Mouse (Mus musculus): Measurements from ENCODE around the gene Gzmg. TPM values are rescaled to one million over a fixed set of nuclear protein-coding genes. Genes with fewer than 3 reads are reported as not detected.
"Not testable (repeated sequence)": the region's sequence is repeated elsewhere in the genome, so short reads cannot be mapped to it uniquely, and the experiment has no call there.

The Gzmg gene
- polyA plus RNA-seq, 1 experiment from 2014 or later, result not detected

- no peak overlapping the region for H3K9ac ChIP-seq (ENCODE audit: low read depth, low read length)
- H3K4me1 ChIP-seq (ENCODE audit: control insufficient read depth, low read depth, low read length), result no peaks in the 10 kb centered on the region
- no peak for ATAC-seq (ENCODE audit: low read depth)
- no peak overlapping the region for H3K4me3 ChIP-seq (ENCODE audit: low read depth, low read length)
- H3K27ac ChIP-seq (ENCODE audit: low read length), result no peak overlapping the region
- no peaks in the 10 kb centered on the region for H3K36me3 ChIP-seq (ENCODE audit: control insufficient read depth, insufficient read depth)
- WGBS (ENCODE audit: insufficient replicate concordance), result 65% methylated on average over 5 of the region's 5 CpGs
- no peaks in the 10 kb centered on the region for H3K9me3 ChIP-seq (replicated peaks; ENCODE audit: control insufficient read depth, low read length)
- no peaks in the 10 kb centered on the region for H3K27me3 ChIP-seq (ENCODE audit: control insufficient read depth, insufficient read depth, low read depth, low read length)
- H3K4me2 ChIP-seq (ENCODE audit: low read depth, low read length), result no peak overlapping the region
These were observed 13.4 kb upstream of the Gzmg start for GRCm38 (mm10) chr14:56172744-56173143.

- H3K36me3 ChIP-seq (ENCODE audit: control insufficient read depth, insufficient read depth), result no peaks in the 10 kb centered on the region
- H3K27ac ChIP-seq (ENCODE audit: low read length), result no peak overlapping the region
- no peak overlapping the region for H3K9ac ChIP-seq (ENCODE audit: low read depth, low read length)
- H3K4me3 ChIP-seq (ENCODE audit: low read depth, low read length), result no peak overlapping the region
- no peak for ATAC-seq (ENCODE audit: low read depth)
- no peaks in the 10 kb centered on the region for H3K9me3 ChIP-seq (replicated peaks; ENCODE audit: control insufficient read depth, low read length)
- no peaks in the 10 kb centered on the region for H3K4me1 ChIP-seq (ENCODE audit: control insufficient read depth, low read depth, low read length)
- no peaks in the 10 kb centered on the region for H3K27me3 ChIP-seq (ENCODE audit: control insufficient read depth, insufficient read depth, low read depth, low read length)
- H3K4me2 ChIP-seq (ENCODE audit: low read depth, low read length), result no peak overlapping the region
- WGBS (ENCODE audit: insufficient replicate concordance), result 41% methylated on average over 6 of the region's 6 CpGs
These were observed 8.6 kb upstream of the Gzmg start for GRCm38 (mm10) chr14:56168009-56168408.

- H3K4me1 ChIP-seq (ENCODE audit: control insufficient read depth, low read depth, low read length), result no peaks in the 10 kb centered on the region
- H3K36me3 ChIP-seq (ENCODE audit: control insufficient read depth, insufficient read depth), result no peaks in the 10 kb centered on the region
- H3K9ac ChIP-seq (ENCODE audit: low read depth, low read length), result no peak overlapping the region
- H3K4me2 ChIP-seq (ENCODE audit: low read depth, low read length), result no peak overlapping the region
- 63% methylated on average over 2 of the region's 2 CpGs for WGBS (ENCODE audit: insufficient replicate concordance)
- H3K4me3 ChIP-seq (ENCODE audit: low read depth, low read length), result no peak overlapping the region
- no peaks in the 10 kb centered on the region for H3K9me3 ChIP-seq (replicated peaks; ENCODE audit: control insufficient read depth, low read length)
- H3K27ac ChIP-seq (ENCODE audit: low read length), result no peak overlapping the region
- no peaks in the 10 kb centered on the region for H3K27me3 ChIP-seq (ENCODE audit: control insufficient read depth, insufficient read depth, low read depth, low read length)
- no peak for ATAC-seq (ENCODE audit: low read depth)
These were observed 2.7 kb upstream of the Gzmg start for GRCm38 (mm10) chr14:56162109-56162508.

GRCm38 (mm10) chr14:56155340-56155739, 4.0 kb downstream of the Gzmg start:
- ATAC-seq (ENCODE audit: low read depth), result no peak
- no peaks in the 10 kb centered on the region for H3K9me3 ChIP-seq (replicated peaks; ENCODE audit: control insufficient read depth, low read length)
- H3K4me3 ChIP-seq (ENCODE audit: low read depth, low read length), result no peak overlapping the region
- H3K4me1 ChIP-seq (ENCODE audit: control insufficient read depth, low read depth, low read length), result no peaks in the 10 kb centered on the region
- no peaks in the 10 kb centered on the region for H3K36me3 ChIP-seq (ENCODE audit: control insufficient read depth, insufficient read depth)
- WGBS (ENCODE audit: insufficient replicate concordance), result 44% methylated on average over 2 of the region's 2 CpGs
- no peak overlapping the region for H3K4me2 ChIP-seq (ENCODE audit: low read depth, low read length)
- H3K9ac ChIP-seq (ENCODE audit: low read depth, low read length), result no peak overlapping the region
- no peaks in the 10 kb centered on the region for H3K27me3 ChIP-seq (ENCODE audit: control insufficient read depth, insufficient read depth, low read depth, low read length)
- H3K27ac ChIP-seq (ENCODE audit: low read length), result no peak overlapping the region

- 38% methylated on average over 1 of the region's 1 CpGs for WGBS (ENCODE audit: insufficient replicate concordance)
- not testable (repeated sequence) for H3K4me1 ChIP-seq (ENCODE audit: control insufficient read depth, low read depth, low read length); ATAC-seq (ENCODE audit: low read depth); H3K4me2 ChIP-seq (ENCODE audit: low read depth, low read length); H3K27me3 ChIP-seq (ENCODE audit: control insufficient read depth, insufficient read depth, low read depth, low read length); H3K9ac ChIP-seq (ENCODE audit: low read depth, low read length); H3K9me3 ChIP-seq (replicated peaks; ENCODE audit: control insufficient read depth, low read length); H3K4me3 ChIP-seq (ENCODE audit: low read depth, low read length); H3K36me3 ChIP-seq (ENCODE audit: control insufficient read depth, insufficient read depth); H3K27ac ChIP-seq (ENCODE audit: low read length)
These were observed 25.7 kb downstream of the Gzmg start for GRCm38 (mm10) chr14:56133675-56134074.

GRCm38 (mm10) chr14:56132508-56132907, 26.9 kb downstream of the Gzmg start, which contains the start of gene Gzmd:
Gzmd (minus strand) TSS chr14:56132608.
- WGBS (ENCODE audit: insufficient replicate concordance), result 59% methylated on average over 2 of the region's 2 CpGs

GRCm38 (mm10) chr14:56128341-56128740, 31.0 kb downstream of the Gzmg start:
- no peak overlapping the region for H3K27ac ChIP-seq (ENCODE audit: low read length)
- WGBS (ENCODE audit: insufficient replicate concordance), result 31% methylated on average over 3 of the region's 3 CpGs
- no peaks in the 10 kb centered on the region for H3K27me3 ChIP-seq (ENCODE audit: control insufficient read depth, insufficient read depth, low read depth, low read length)
- no peaks in the 10 kb centered on the region for H3K36me3 ChIP-seq (ENCODE audit: control insufficient read depth, insufficient read depth)
- H3K4me1 ChIP-seq (ENCODE audit: control insufficient read depth, low read depth, low read length), result no peaks in the 10 kb centered on the region
- H3K4me3 ChIP-seq (ENCODE audit: low read depth, low read length), result no peak overlapping the region
- no peak overlapping the region for H3K4me2 ChIP-seq (ENCODE audit: low read depth, low read length)
- ATAC-seq (ENCODE audit: low read depth), result no peak
- no peak overlapping the region for H3K9ac ChIP-seq (ENCODE audit: low read depth, low read length)
- H3K9me3 ChIP-seq (replicated peaks; ENCODE audit: control insufficient read depth, low read length), result no peaks in the 10 kb centered on the region

More at GRCm38 (mm10) chr14:56132508-56132907, 26.9 kb downstream of the Gzmg start, which contains the start of gene Gzmd:
- not testable (repeated sequence) for H3K4me1 ChIP-seq (ENCODE audit: control insufficient read depth, low read depth, low read length); H3K4me3 ChIP-seq (ENCODE audit: low read depth, low read length); H3K36me3 ChIP-seq (ENCODE audit: control insufficient read depth, insufficient read depth); H3K9ac ChIP-seq (ENCODE audit: low read depth, low read length); H3K9me3 ChIP-seq (replicated peaks; ENCODE audit: control insufficient read depth, low read length); H3K27me3 ChIP-seq (ENCODE audit: control insufficient read depth, insufficient read depth, low read depth, low read length); H3K4me2 ChIP-seq (ENCODE audit: low read depth, low read length); H3K27ac ChIP-seq (ENCODE audit: low read length); ATAC-seq (ENCODE audit: low read depth)

- WGBS (ENCODE audit: insufficient replicate concordance), result 66% methylated on average over 3 of the region's 3 CpGs
- H3K4me2 ChIP-seq (ENCODE audit: low read depth, low read length), result no peak overlapping the region
- no peak overlapping the region for H3K27ac ChIP-seq (ENCODE audit: low read length)
- ATAC-seq (ENCODE audit: low read depth), result no peak
- no peaks in the 10 kb centered on the region for H3K27me3 ChIP-seq (ENCODE audit: control insufficient read depth, insufficient read depth, low read depth, low read length)
- H3K9ac ChIP-seq (ENCODE audit: low read depth, low read length), result no peak overlapping the region
- no peaks in the 10 kb centered on the region for H3K36me3 ChIP-seq (ENCODE audit: control insufficient read depth, insufficient read depth)
- no peak overlapping the region for H3K4me3 ChIP-seq (ENCODE audit: low read depth, low read length)
- no peaks in the 10 kb centered on the region for H3K9me3 ChIP-seq (replicated peaks; ENCODE audit: control insufficient read depth, low read length)
- H3K4me1 ChIP-seq (ENCODE audit: control insufficient read depth, low read depth, low read length), result no peaks in the 10 kb centered on the region
These were observed 35.9 kb downstream of the Gzmg start for GRCm38 (mm10) chr14:56123516-56123915.

GRCm38 (mm10) chr14:56120525-56120924, 38.9 kb downstream of the Gzmg start, which contains the start of gene Gzme:
Gzme (minus strand) TSS chr14:56120625.
- no peak within 1 kb of the TSS for H3K4me3 ChIP-seq (ENCODE audit: low read depth, low read length)
- no peak for ATAC-seq (ENCODE audit: low read depth)
- no peaks in the 10 kb centered on the region for H3K27me3 ChIP-seq (ENCODE audit: control insufficient read depth, insufficient read depth, low read depth, low read length)
- H3K36me3 ChIP-seq (ENCODE audit: control insufficient read depth, insufficient read depth), result no peaks in the 10 kb centered on the region
- no peaks in the 10 kb centered on the region for H3K4me1 ChIP-seq (ENCODE audit: control insufficient read depth, low read depth, low read length)
- H3K9ac ChIP-seq (ENCODE audit: low read depth, low read length), result no peak within 1 kb of the TSS
- H3K4me2 ChIP-seq (ENCODE audit: low read depth, low read length), result no peak within 1 kb of the TSS
- H3K9me3 ChIP-seq (replicated peaks; ENCODE audit: control insufficient read depth, low read length), result no peaks in the 10 kb centered on the region
- H3K27ac ChIP-seq (ENCODE audit: low read length), result no peak within 1 kb of the TSS
